Mouse (Mus musculus): Measurements from ENCODE around the gene Crabp1. TPM values are rescaled to one million over a fixed set of nuclear protein-coding genes. Genes with fewer than 3 reads are reported as not detected.
A peak's percentile ranks its signal among the peaks of the same experiment; 100 is the strongest.

Gene Crabp1
- polyA plus RNA-seq, 1 experiment, result 0.13 TPM

DNA sequence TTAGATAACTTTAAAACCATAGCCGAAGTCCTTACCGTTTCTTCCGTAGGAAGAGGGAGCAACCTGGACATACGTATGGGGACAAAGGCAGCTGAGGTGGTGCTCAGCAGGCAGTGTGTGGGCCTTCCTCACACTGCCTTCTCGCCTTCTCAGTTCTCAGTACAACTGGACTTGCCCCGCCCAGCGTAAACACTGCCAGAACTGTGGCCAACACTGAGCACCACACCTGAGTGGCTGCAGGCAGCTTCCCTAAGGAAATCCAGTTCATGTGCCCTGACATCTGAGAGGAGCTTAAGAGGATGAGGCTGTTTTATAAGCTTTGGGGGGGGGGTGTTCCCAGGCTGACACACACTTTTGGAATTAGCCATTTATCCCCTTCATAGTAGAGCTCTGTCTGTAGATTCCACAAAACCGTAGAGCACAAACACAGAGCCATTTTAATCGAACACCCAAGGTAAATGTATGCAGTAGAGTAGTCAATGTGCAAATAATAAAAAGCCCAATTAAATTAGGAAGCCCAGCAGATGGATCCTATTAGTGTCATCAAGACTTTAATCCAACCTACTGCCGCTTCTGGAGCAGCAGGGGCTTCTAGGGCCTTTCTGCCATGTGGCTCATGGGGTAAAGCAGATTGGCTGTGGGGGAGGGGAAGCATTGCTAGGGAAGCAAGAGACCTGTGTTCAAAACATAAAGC, 52.1 kb downstream of the Crabp1 start:
- H3K36me3 ChIP-seq (ENCODE audit: control insufficient read depth, insufficient read depth), result no peaks in the 10 kb centered on the region
- no peak overlapping the region for H3ac ChIP-seq (ENCODE audit: control insufficient read depth, insufficient read length)
- no peaks in the 10 kb centered on the region for H3K79me2 ChIP-seq (ENCODE audit: control insufficient read depth, insufficient read depth)
- no peak overlapping the region for H3K4me2 ChIP-seq (ENCODE audit: low read depth)
- H3K27me3 ChIP-seq (ENCODE audit: control insufficient read depth, insufficient read depth, insufficient read length), result peaks cover 5% of the 10 kb centered on the region
- H3K4me3 ChIP-seq, result no peak overlapping the region
- TF ChIP-seq POLR2AphosphoS2 (IDR thresholded peaks at IDR 0.05; ENCODE audit: insufficient read length, low read depth) (no peak), CEBPB (IDR thresholded peaks at IDR 0.05; ENCODE audit: insufficient read depth, poor library complexity, severe bottlenecking) (no peak), POLR2A (IDR thresholded peaks at IDR 0.05; ENCODE audit: insufficient read length, low read depth) (no peak), TCF3 (IDR thresholded peaks at IDR 0.05; ENCODE audit: insufficient read length, low read depth) (no peak), REST (IDR thresholded peaks at IDR 0.05; ENCODE audit: insufficient read depth, insufficient read length) (no peak), E2F4 (IDR thresholded peaks at IDR 0.05; ENCODE audit: insufficient read depth) (no peak), USF1 (IDR thresholded peaks at IDR 0.05; ENCODE audit: low read depth) (no peak)

GRCm38 (mm10) chr9:54821442-54822100, 57.0 kb downstream of the Crabp1 start:
- H3K79me2 ChIP-seq (ENCODE audit: control insufficient read depth, insufficient read depth), result no peaks in the 10 kb centered on the region

More at GRCm38 (mm10) chr9:54821442-54822100, 57.0 kb downstream of the Crabp1 start:
- no peak overlapping the region for H3ac ChIP-seq (ENCODE audit: control insufficient read depth, insufficient read length)
- H3K27me3 ChIP-seq (ENCODE audit: control insufficient read depth, insufficient read depth, insufficient read length), result peaks cover 7% of the 10 kb centered on the region
- no peak overlapping the region for H3K4me2 ChIP-seq (ENCODE audit: low read depth)
- H3K36me3 ChIP-seq (ENCODE audit: control insufficient read depth, insufficient read depth), result no peaks in the 10 kb centered on the region
- no peak overlapping the region for H3K4me3 ChIP-seq
- TF ChIP-seq MYOD1 (IDR thresholded peaks at IDR 0.05; ENCODE audit: control insufficient read depth in 1 of 3, insufficient read length in 2 of 3, low read depth in 2 of 3) (peak in 1 of 3 experiments; percentile 5), CEBPB (IDR thresholded peaks at IDR 0.05; ENCODE audit: insufficient read depth, poor library complexity, severe bottlenecking) (no peak)

Other genes with a start within 250 kb of the Crabp1 start
- not detected for gene Sh2d7, start 225.8 kb upstream of the Crabp1 start, polyA plus RNA-seq (2012; fragmentation: generic; extraction: Trizol)
- gene Cib2, start 204.5 kb upstream of the Crabp1 start, polyA plus RNA-seq (2012; fragmentation: generic; extraction: Trizol), result 1.3 TPM
- gene Idh3a, start 178.4 kb upstream of the Crabp1 start, polyA plus RNA-seq (2012; fragmentation: generic; extraction: Trizol), result 88.5 TPM
- 48.0 TPM for gene Acsbg1, start 102.9 kb upstream of the Crabp1 start, polyA plus RNA-seq (2012; fragmentation: generic; extraction: Trizol)
- 11.7 TPM for gene Dnaja4, start 65.9 kb upstream of the Crabp1 start, polyA plus RNA-seq (2012; fragmentation: generic; extraction: Trizol)
- 41.7 TPM for gene Wdr61, start 30.2 kb upstream of the Crabp1 start, polyA plus RNA-seq (2012; fragmentation: generic; extraction: Trizol)
- 9.4 TPM for gene Ireb2, start 99.0 kb downstream of the Crabp1 start, polyA plus RNA-seq (2012; fragmentation: generic; extraction: Trizol)
- 0.04 TPM for gene Hykk, start 152.5 kb downstream of the Crabp1 start, polyA plus RNA-seq (2012; fragmentation: generic; extraction: Trizol)
- 166 TPM for gene Psma4, start 186.0 kb downstream of the Crabp1 start, polyA plus RNA-seq (2012; fragmentation: generic; extraction: Trizol)
- gene AY074887, start 186.2 kb downstream of the Crabp1 start, polyA plus RNA-seq (2012; fragmentation: generic; extraction: Trizol), result 0.08 TPM
- gene Chrna5, start 216.1 kb downstream of the Crabp1 start, polyA plus RNA-seq (2012; fragmentation: generic; extraction: Trizol), result not detected